Mouse (Mus musculus) heart, postnatal 0 days (tissue): ENCODE results near the gene Gm12258. TPM values are rescaled to one million over a fixed set of nuclear protein-coding genes. Genes with fewer than 3 reads are reported as not detected.
"Not testable (repeated sequence)": the region's sequence is repeated elsewhere in the genome, so short reads cannot be mapped to it uniquely, and the experiment has no call there.

ENCODE experiments used
- ATAC-seq: fragments of 200-750 bp; cut with Nextera tagmentation; 2 replicates; pipeline ENCODE4 v1.8.0; 2017; ENCODE audit warnings: low read depth, moderate number of reproducible peaks, moderate library complexity; ENCODE audit not compliant: insufficient read depth
- DNase-seq: peaks from one replicate; pipeline ENCODE4 v3.0.0-alpha.2; 2016; ENCODE audit warnings: low spot score
- H3K27ac ChIP-seq: fragments of 300-500 bp; sonication (generic); 2 replicates; pipeline ENCODE4 v1.5.1; 2014; ENCODE audit warnings: low read depth, mild to moderate bottlenecking
- H3K27me3 ChIP-seq: fragments of 300-500 bp; sonication (generic); 2 replicates; pipeline ENCODE4 v1.6.1; 2014; ENCODE audit warnings: low read length, mixed read lengths; ENCODE audit not compliant: control insufficient read depth, insufficient read depth
- H3K36me3 ChIP-seq: fragments of 300-500 bp; sonication (generic); replicated peaks from 2 replicates; pipeline ENCODE4 v1.6.1; 2014; ENCODE audit warnings: low read length, mixed read lengths; ENCODE audit not compliant: control insufficient read depth, insufficient read depth
- H3K4me1 ChIP-seq: fragments of 300-500 bp; sonication (generic); 2 replicates; pipeline ENCODE4 v1.6.1; 2014; ENCODE audit warnings: antibody characterized with exemption; ENCODE audit not compliant: control insufficient read depth, insufficient read depth
- H3K4me2 ChIP-seq: fragments of 300-500 bp; sonication (generic); 2 replicates; pipeline ENCODE4 v1.6.1; 2014; ENCODE audit warnings: low read depth, mild to moderate bottlenecking, low read length, moderate library complexity
- H3K4me3 ChIP-seq: fragments of 300-500 bp; sonication (generic); 2 replicates; pipeline ENCODE4 v1.5.1; 2014; ENCODE audit warnings: low read depth, low read length
- H3K9ac ChIP-seq: fragments of 300-500 bp; sonication (generic); replicated peaks from 2 replicates; pipeline ENCODE4 v1.6.1; 2014; ENCODE audit warnings: low read depth, low read length, mixed read lengths
- H3K9me3 ChIP-seq: fragments of 300-500 bp; sonication (generic); replicated peaks from 2 replicates; pipeline ENCODE4 v1.6.1; 2016; ENCODE audit warnings: low read length; ENCODE audit not compliant: control insufficient read depth
- CTCF ChIP-seq: IDR thresholded peaks from 2 replicates; pipeline ENCODE4 v1.5.1; 2016; ENCODE audit warnings: antibody characterized with exemption, control low read depth, low read depth
- EP300 ChIP-seq: IDR thresholded peaks from 2 replicates; pipeline ENCODE4 v1.6.1; 2016; ENCODE audit warnings: antibody characterized with exemption, low read depth
- WGBS: fragments of 180-500 bp; shearing (Covaris S2); extraction: QIAGEN DNeasy Blood & Tissue Kit; methylation state at CpG from one replicate; pipeline ENCODE4 v1.1.7; 2014; 5-methylcytosine and 5-hydroxymethylcytosine counted together
- polyA plus RNA-seq: library from polyadenylated mRNA; unstranded; fragments of >200 nt; fragmentation: Nextera tagmentation; extraction: Ambion mirVana; gene quantifications from 2 replicates; pipeline ENCODE4 v1.2.1, GENCODE M21; 2015
- total RNA-seq: library from RNA; depleted of rRNA; stranded (reverse); fragments of >200 nt; gene quantifications from 2 replicates; pipeline ENCODE4 v1.2.3, GENCODE M21; 2014; ENCODE audit warnings: low replicate concordance

Gm12258 gene
- total and polyA plus RNA-seq, 2 experiments from 2014 or later = 2.1 to 2.5 TPM

DNA sequence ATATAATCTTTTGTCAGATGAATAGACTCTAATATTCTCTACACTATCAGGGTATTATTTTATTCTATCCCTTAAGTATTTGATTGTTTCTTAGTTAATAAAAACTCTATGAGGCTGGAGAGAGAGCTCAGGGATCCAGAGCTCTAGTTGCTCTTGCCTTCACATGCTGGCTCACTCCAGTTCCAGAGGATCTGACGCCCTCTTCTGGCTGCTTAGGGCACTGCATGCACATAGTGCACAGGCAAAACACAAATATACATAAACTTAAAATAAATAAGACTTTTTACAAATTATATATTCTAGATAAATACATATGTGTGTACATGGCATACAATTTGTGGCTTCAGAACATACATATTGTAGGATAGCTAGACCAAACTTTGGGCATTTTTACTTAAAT lies 35.0 kb upstream of the Gm12258 start:
- no peak overlapping the region for H3K9ac ChIP-seq
- ATAC-seq = no peak
- DNase-seq = no peak
- H3K4me1 ChIP-seq = no peaks in the 10 kb centered on the region
- no peak overlapping the region for H3K4me3 ChIP-seq
- no peak overlapping the region for H3K4me2 ChIP-seq
- H3K36me3 ChIP-seq = no peaks in the 10 kb centered on the region
- no peaks in the 10 kb centered on the region for H3K27me3 ChIP-seq
- no peaks in the 10 kb centered on the region for H3K9me3 ChIP-seq
- H3K27ac ChIP-seq = no peak overlapping the region
- peak; percentile 20; the same call in 1 of the 2 replicates for TF ChIP-seq CTCF
- TF ChIP-seq EP300 = no peak
- 3% methylated on average over 1 of the region's 1 CpGs for WGBS

DNA sequence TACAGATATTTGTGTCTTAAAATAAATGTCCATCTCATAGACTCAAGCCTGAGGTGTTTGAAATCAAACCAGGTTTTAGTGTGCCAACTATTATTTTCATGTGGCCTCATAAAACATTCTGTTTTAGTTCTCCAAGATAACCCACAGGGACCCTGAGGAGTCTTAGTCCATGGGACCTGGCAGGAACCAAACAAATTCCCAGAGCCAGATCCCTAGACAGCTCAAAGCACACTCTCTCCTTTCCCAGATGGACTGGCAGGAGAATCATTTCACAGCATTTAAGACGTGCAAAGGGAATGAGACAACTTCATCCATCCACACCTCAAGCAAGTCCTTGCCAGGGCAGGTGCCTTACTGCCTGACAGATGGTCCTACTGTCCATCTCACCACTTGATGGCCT lies 32.3 kb upstream of the Gm12258 start, which contains the start of gene Olfr313:
Gene Olfr313, plus strand, starts transcription at position 301 of the 400 bp plus-strand sequence.
- not testable (repeated sequence) for DNase-seq, ATAC-seq, H3K4me1 ChIP-seq, H3K27ac ChIP-seq, H3K9me3 ChIP-seq, H3K9ac ChIP-seq, H3K4me2 ChIP-seq, H3K4me3 ChIP-seq, H3K27me3 ChIP-seq, H3K36me3 ChIP-seq
- WGBS = 54% methylated on average over 1 of the region's 1 CpGs

GRCm38 (mm10) chr11:58815676-58816075 lies 31.3 kb upstream of the Gm12258 start:
- Histone ChIP-seq H3K4me2 (no peak overlapping the region), H3K9ac (no peak overlapping the region), H3K4me3 (no peak overlapping the region), H3K4me1 (no peaks in the 10 kb centered on the region), H3K27ac (no peak overlapping the region), H3K27me3 (no peaks in the 10 kb centered on the region), H3K36me3 (no peaks in the 10 kb centered on the region), H3K9me3 (no peaks in the 10 kb centered on the region)
- WGBS = 62% methylated on average over 1 of the region's 1 CpGs
- ATAC-seq (no peak), DNase-seq (no peak)
- TF ChIP-seq CTCF (no peak), EP300 (no peak)

- H3K9me3 ChIP-seq, H3K9ac ChIP-seq, H3K27ac ChIP-seq, DNase-seq, H3K4me1 ChIP-seq, H3K4me3 ChIP-seq, H3K4me2 ChIP-seq, H3K27me3 ChIP-seq, ATAC-seq, H3K36me3 ChIP-seq: not testable (repeated sequence)
Measured at GRCm38 (mm10) chr11:58828937-58829336, 18.0 kb upstream of the Gm12258 start, which contains the start of gene Olfr312. TSS of gene Olfr312 (plus strand) at chr11:58829237.

DNA sequence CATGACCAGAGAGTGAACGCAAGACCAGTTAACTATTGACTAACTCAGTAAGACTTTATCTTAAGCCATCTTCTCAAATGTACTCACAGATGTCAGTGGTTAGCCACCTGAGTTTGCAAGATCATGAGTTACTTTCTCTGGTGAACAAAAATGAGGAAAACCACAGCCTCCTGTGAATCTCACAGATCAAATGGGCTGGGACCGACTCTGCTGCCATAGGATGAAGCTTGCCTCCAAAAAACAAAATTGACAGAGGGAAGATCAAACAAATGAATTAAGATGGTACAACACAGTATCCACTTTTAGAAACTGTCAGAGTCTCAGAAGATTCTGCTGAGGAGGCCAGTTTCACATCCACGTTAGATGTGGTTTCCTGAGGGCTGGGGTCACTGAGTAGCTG lies 17.2 kb upstream of the Gm12258 start:
- Histone ChIP-seq H3K4me2 (no peak overlapping the region), H3K9ac (no peak overlapping the region), H3K27me3 (no peaks in the 10 kb centered on the region), H3K36me3 (no peaks in the 10 kb centered on the region), H3K4me1 (no peaks in the 10 kb centered on the region), H3K9me3 (no peaks in the 10 kb centered on the region), H3K27ac (no peak overlapping the region), H3K4me3 (no peak overlapping the region)
- ATAC-seq (no peak), DNase-seq (no peak)
- TF ChIP-seq CTCF (no peak), EP300 (no peak)
- WGBS = 64% methylated on average over 3 of the region's 3 CpGs

GRCm38 (mm10) chr11:58832541-58832940 lies 14.4 kb upstream of the Gm12258 start:
- H3K4me3 ChIP-seq, DNase-seq, H3K27ac ChIP-seq, H3K27me3 ChIP-seq, H3K9me3 ChIP-seq, H3K36me3 ChIP-seq, ATAC-seq, H3K9ac ChIP-seq, H3K4me2 ChIP-seq, H3K4me1 ChIP-seq: not testable (repeated sequence)
- 82% methylated on average over 3 of the region's 3 CpGs for WGBS

DNA sequence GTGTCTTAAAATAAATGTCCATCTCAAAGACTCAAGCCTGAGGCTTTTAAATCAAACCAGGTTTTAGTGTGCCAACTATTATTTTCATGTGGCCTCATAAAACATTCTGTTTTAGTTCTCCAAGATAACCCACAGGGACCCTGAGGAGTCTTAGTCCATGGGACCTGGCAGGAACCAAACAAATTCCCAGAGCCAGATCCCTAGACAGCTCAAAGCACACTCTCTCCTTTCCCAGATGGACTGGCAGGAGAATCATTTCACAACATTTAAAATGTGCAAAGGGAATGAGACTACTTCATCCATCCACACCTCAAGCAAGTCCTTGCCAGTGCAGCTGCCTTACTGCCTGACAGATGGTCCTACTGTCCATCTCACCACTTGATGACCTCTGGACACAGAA lies 8.0 kb upstream of the Gm12258 start, which contains the start of gene Olfr311:
Gene Olfr311, plus strand, starts transcription at position 301 of the 400 bp plus-strand sequence.
- not testable (repeated sequence) for H3K9ac ChIP-seq, H3K4me3 ChIP-seq, H3K4me2 ChIP-seq, H3K27me3 ChIP-seq, H3K4me1 ChIP-seq, H3K36me3 ChIP-seq, DNase-seq, H3K27ac ChIP-seq, H3K9me3 ChIP-seq, ATAC-seq
